Mouse (Mus musculus) CH12.LX (cell line): Measurements from ENCODE around the gene Tmem88b. TPM values are rescaled to one million over a fixed set of nuclear protein-coding genes. Genes with fewer than 3 reads are reported as not detected.

ENCODE experiments used
- DNase-seq: peaks from one replicate; pipeline ENCODE4 v3.0.0-alpha.2; 2013; ENCODE audit errors: extremely low read depth
- H3K27ac ChIP-seq: 2 replicates; pipeline ENCODE4 v1.5.1; 2012; ENCODE audit warnings: low read depth, mild to moderate bottlenecking, control low read depth, moderate library complexity; ENCODE audit not compliant: insufficient read depth
- H3K27me3 ChIP-seq: replicated peaks from 2 replicates; pipeline ENCODE3; 2012; ENCODE audit warnings: inconsistent platforms
- H3K36me3 ChIP-seq, 2 experiments: replicated peaks in 1 of 2; 2 replicates each; pipeline versions ENCODE3 to v1.6.1; 2012; ENCODE audit warnings: inconsistent platforms in 1 of 2, low read length in 1 of 2, mild to moderate bottlenecking in 1 of 2, mixed read lengths in 1 of 2, moderate library complexity in 1 of 2; ENCODE audit not compliant: control insufficient read depth in 1 of 2, insufficient read depth in 1 of 2
- H3K4me1 ChIP-seq, 2 experiments: 2 replicates each; pipeline ENCODE4 v1.6.1; 2012; ENCODE audit warnings: inconsistent platforms in 1 of 2, moderate library complexity in 1 of 2; ENCODE audit not compliant: insufficient read depth in 2 of 2, control insufficient read depth in 1 of 2
- H3K4me2 ChIP-seq: 2 replicates; pipeline ENCODE4 v1.6.1; 2012; ENCODE audit warnings: low read depth, mild to moderate bottlenecking, control low read depth; ENCODE audit not compliant: poor library complexity, insufficient read depth, severe bottlenecking
- H3K4me3 ChIP-seq, 3 experiments: fragments of 150-350 bp in 1 of 3; sonication (generic) in 1 of 3; replicated peaks in 1 of 3; 2 replicates each; pipeline versions ENCODE3 to v1.5.1; 2011 to 2012; ENCODE audit warnings: low read depth in 2 of 3, low read length in 2 of 3, mild to moderate bottlenecking in 2 of 3, moderate library complexity in 2 of 3, control low read depth in 1 of 3, improper control_type of control experiment in 1 of 3, inconsistent platforms in 1 of 3, mixed read lengths in 1 of 3; ENCODE audit not compliant: poor library complexity in 1 of 3
- H3K79me2 ChIP-seq: replicated peaks from 2 replicates; pipeline ENCODE4 v1.6.1; 2012; ENCODE audit warnings: mild to moderate bottlenecking, moderate library complexity; ENCODE audit not compliant: control insufficient read depth, poor library complexity, insufficient read depth, severe bottlenecking; ENCODE audit errors: extremely low read depth
- H3K9ac ChIP-seq: 2 replicates; pipeline ENCODE4 v1.6.1; 2012; ENCODE audit warnings: low read depth, mild to moderate bottlenecking, control low read depth, moderate library complexity; ENCODE audit not compliant: insufficient read depth
- H3K9me3 ChIP-seq: replicated peaks from 2 replicates; pipeline ENCODE3; 2012; ENCODE audit warnings: low read length, inconsistent platforms, mixed read lengths
- BHLHE40 ChIP-seq: IDR thresholded peaks from 2 replicates; pipeline ENCODE4 v1.6.1; 2011; ENCODE audit warnings: mild to moderate bottlenecking, low read depth, low read length, improper control_type of control experiment
- CHD1 ChIP-seq: IDR thresholded peaks from 2 replicates; pipeline ENCODE4 v1.6.1; 2012; ENCODE audit warnings: low read depth, low read length, improper control_type of control experiment, inconsistent platforms
- CHD2 ChIP-seq: IDR thresholded peaks from 2 replicates; pipeline ENCODE4 v1.6.1; 2011; ENCODE audit warnings: low read length, improper control_type of control experiment
- CTCF ChIP-seq, 2 experiments: IDR thresholded peaks in 1 of 2; conservative IDR thresholded peaks in 1 of 2; 2 replicates each; pipeline ENCODE4 v1.5.1; 2011 to 2012; ENCODE audit warnings: low read depth in 2 of 2, low read length in 2 of 2, improper control_type of control experiment in 1 of 2, inconsistent platforms in 1 of 2, mild to moderate bottlenecking in 1 of 2, moderate library complexity in 1 of 2
- E2F4 ChIP-seq: IDR thresholded peaks from 2 replicates; pipeline ENCODE4 v1.6.1; 2011; ENCODE audit warnings: low read depth, low read length, improper control_type of control experiment; ENCODE audit not compliant: insufficient replicate concordance
- ELF1 ChIP-seq: IDR thresholded peaks from 2 replicates; pipeline ENCODE4 v1.6.1; 2014; ENCODE audit warnings: low read depth, mild to moderate bottlenecking, inconsistent platforms, low read length, improper control_type of control experiment
- EP300 ChIP-seq: IDR thresholded peaks from 2 replicates; pipeline ENCODE4 v1.6.1; 2011; ENCODE audit warnings: low read length, improper control_type of control experiment
- ETS1 ChIP-seq: conservative IDR thresholded peaks from 2 replicates; pipeline ENCODE4 v1.6.1; 2012; ENCODE audit warnings: low read depth, mild to moderate bottlenecking, inconsistent platforms, low read length, improper control_type of control experiment, moderate library complexity
- GABPA ChIP-seq: IDR thresholded peaks from 2 replicates; pipeline ENCODE4 v1.6.1; 2012; ENCODE audit warnings: low read depth, low read length, improper control_type of control experiment, inconsistent platforms; ENCODE audit not compliant: insufficient replicate concordance
- HCFC1 ChIP-seq: IDR thresholded peaks from 2 replicates; pipeline ENCODE4 v1.6.1; 2012; ENCODE audit warnings: low read depth, mild to moderate bottlenecking, inconsistent platforms, low read length, improper control_type of control experiment
- JUN ChIP-seq: IDR thresholded peaks from 2 replicates; pipeline ENCODE4 v1.6.1; 2011; ENCODE audit warnings: low read depth, mild to moderate bottlenecking, low read length, improper control_type of control experiment, moderate library complexity; ENCODE audit not compliant: insufficient read depth
- JUND ChIP-seq: conservative IDR thresholded peaks from 2 replicates; pipeline ENCODE4 v1.6.1; 2011; ENCODE audit warnings: low read depth, low read length, improper control_type of control experiment
- KAT2A ChIP-seq: IDR thresholded peaks from 2 replicates; pipeline ENCODE4 v1.6.1; 2012; ENCODE audit warnings: low read length, improper control_type of control experiment, inconsistent platforms; ENCODE audit not compliant: insufficient replicate concordance
- MAFK ChIP-seq: IDR thresholded peaks from 2 replicates; pipeline ENCODE4 v1.6.1; 2011; ENCODE audit warnings: low read length, improper control_type of control experiment; ENCODE audit not compliant: insufficient replicate concordance
- MAX ChIP-seq: IDR thresholded peaks from 2 replicates; pipeline ENCODE4 v1.6.1; 2011; ENCODE audit warnings: low read length, improper control_type of control experiment
- MAZ ChIP-seq: IDR thresholded peaks from 2 replicates; pipeline ENCODE4 v1.6.1; 2012; ENCODE audit warnings: low read depth, mild to moderate bottlenecking, inconsistent platforms, low read length, improper control_type of control experiment, moderate library complexity
- MEF2A ChIP-seq: IDR thresholded peaks from 2 replicates; pipeline ENCODE4 v1.6.1; 2014; ENCODE audit warnings: low read depth, mild to moderate bottlenecking, inconsistent platforms, low read length, improper control_type of control experiment, borderline replicate concordance
- MXI1 ChIP-seq: IDR thresholded peaks from 2 replicates; pipeline ENCODE4 v1.6.1; 2011; ENCODE audit warnings: mild to moderate bottlenecking, low read depth, low read length, improper control_type of control experiment
- MYC ChIP-seq: IDR thresholded peaks from 2 replicates; pipeline ENCODE4 v1.6.1; 2011; ENCODE audit warnings: low read depth, mild to moderate bottlenecking, improper control_type of control experiment, low read length
- NELFE ChIP-seq: IDR thresholded peaks from 2 replicates; pipeline ENCODE4 v1.6.1; 2011; ENCODE audit warnings: low read depth, low read length, improper control_type of control experiment
- PAX5 ChIP-seq: IDR thresholded peaks from 2 replicates; pipeline ENCODE4 v1.6.1; 2012; ENCODE audit warnings: low read length, inconsistent platforms, mixed read lengths
- POLR2AphosphoS2 ChIP-seq: IDR thresholded peaks from 2 replicates; pipeline ENCODE4 v1.6.1; 2011; ENCODE audit warnings: low read depth, low read length, improper control_type of control experiment
- RAD21 ChIP-seq: IDR thresholded peaks from 2 replicates; pipeline ENCODE4 v1.6.1; 2011; ENCODE audit warnings: low read depth, mild to moderate bottlenecking, low read length, improper control_type of control experiment, moderate library complexity
- RCOR1 ChIP-seq: conservative IDR thresholded peaks from 2 replicates; pipeline ENCODE4 v1.6.1; 2012; ENCODE audit warnings: low read depth, mild to moderate bottlenecking, inconsistent platforms, low read length, improper control_type of control experiment
- SIN3A ChIP-seq: IDR thresholded peaks from 2 replicates; pipeline ENCODE4 v1.6.1; 2012; ENCODE audit warnings: low read length, improper control_type of control experiment, inconsistent platforms
- TBP ChIP-seq: conservative IDR thresholded peaks from 2 replicates; pipeline ENCODE4 v1.6.1; 2011; ENCODE audit warnings: low read depth, low read length, improper control_type of control experiment
- TCF12 ChIP-seq: IDR thresholded peaks from 2 replicates; pipeline ENCODE4 v1.6.1; 2014; ENCODE audit warnings: low read depth, mild to moderate bottlenecking, inconsistent platforms, low read length, improper control_type of control experiment
- UBTF ChIP-seq: IDR thresholded peaks from 2 replicates; pipeline ENCODE4 v1.6.1; 2012; ENCODE audit warnings: low read depth, mild to moderate bottlenecking, inconsistent platforms, low read length, improper control_type of control experiment, moderate library complexity
- USF1 ChIP-seq: IDR thresholded peaks from 2 replicates; pipeline ENCODE4 v1.6.1; 2014; ENCODE audit warnings: low read depth, mild to moderate bottlenecking, inconsistent platforms, low read length, improper control_type of control experiment
- USF2 ChIP-seq: conservative IDR thresholded peaks from 2 replicates; pipeline ENCODE4 v1.6.1; 2011; ENCODE audit warnings: low read depth, low read length, improper control_type of control experiment
- ZC3H11A ChIP-seq: IDR thresholded peaks from 2 replicates; pipeline ENCODE4 v1.6.1; 2012; ENCODE audit warnings: low read depth, mild to moderate bottlenecking, inconsistent platforms, low read length, improper control_type of control experiment
- ZKSCAN1 ChIP-seq: IDR thresholded peaks from 2 replicates; pipeline ENCODE4 v1.6.1; 2012; ENCODE audit warnings: low read depth, inconsistent platforms, low read length, improper control_type of control experiment, borderline replicate concordance
- ZMIZ1 ChIP-seq: IDR thresholded peaks from 2 replicates; pipeline ENCODE4 v1.6.1; 2012; ENCODE audit warnings: low read depth, mild to moderate bottlenecking, inconsistent platforms, low read length, improper control_type of control experiment
- ZNF384 ChIP-seq: IDR thresholded peaks from 2 replicates; pipeline ENCODE4 v1.6.1; 2012; ENCODE audit warnings: low read depth, low read length, improper control_type of control experiment, inconsistent platforms
- dilution Hi-C: fragments of 300-500 bp; cut with MboI; formaldehyde crosslinking; loops from 2 replicates; pipeline ENCODE4 v1.14.3; 2020; ENCODE audit warnings: low sequenced_read_pairs; ENCODE audit not compliant: extremely low pct_unique_long_range_greater_than_20kb, extremely low pct_ligation_motif_present
- in situ Hi-C: fragments of 300-500 bp; cut with MboI; formaldehyde crosslinking; loops from 3 replicates; pipeline ENCODE4 v1.14.3; 2019; ENCODE audit warnings: low sequenced_read_pairs, low pct_ligation_motif_present, low pct_unique_long_range_greater_than_20kb, mixed read lengths
- polyA plus RNA-seq: library from polyadenylated mRNA; unstranded; fragments of >175 nt; gene quantifications from 2 replicates; pipeline ENCODE4 v1.2.1, GENCODE M21; 2012; ENCODE audit warnings: low read depth; ENCODE audit not compliant: insufficient read length
- total RNA-seq, 2 experiments: library from RNA; depleted of rRNA; stranded (reverse); fragments of 300-350 nt in 1 of 2; fragments of >200 nt in 1 of 2; gene quantifications; 2 replicates each; pipeline ENCODE4 v1.2.3; 2012 to 2014

Gene Tmem88b
- total and polyA plus RNA-seq, 3 experiments = 0.04 TPM; not detected in 2

DNA sequence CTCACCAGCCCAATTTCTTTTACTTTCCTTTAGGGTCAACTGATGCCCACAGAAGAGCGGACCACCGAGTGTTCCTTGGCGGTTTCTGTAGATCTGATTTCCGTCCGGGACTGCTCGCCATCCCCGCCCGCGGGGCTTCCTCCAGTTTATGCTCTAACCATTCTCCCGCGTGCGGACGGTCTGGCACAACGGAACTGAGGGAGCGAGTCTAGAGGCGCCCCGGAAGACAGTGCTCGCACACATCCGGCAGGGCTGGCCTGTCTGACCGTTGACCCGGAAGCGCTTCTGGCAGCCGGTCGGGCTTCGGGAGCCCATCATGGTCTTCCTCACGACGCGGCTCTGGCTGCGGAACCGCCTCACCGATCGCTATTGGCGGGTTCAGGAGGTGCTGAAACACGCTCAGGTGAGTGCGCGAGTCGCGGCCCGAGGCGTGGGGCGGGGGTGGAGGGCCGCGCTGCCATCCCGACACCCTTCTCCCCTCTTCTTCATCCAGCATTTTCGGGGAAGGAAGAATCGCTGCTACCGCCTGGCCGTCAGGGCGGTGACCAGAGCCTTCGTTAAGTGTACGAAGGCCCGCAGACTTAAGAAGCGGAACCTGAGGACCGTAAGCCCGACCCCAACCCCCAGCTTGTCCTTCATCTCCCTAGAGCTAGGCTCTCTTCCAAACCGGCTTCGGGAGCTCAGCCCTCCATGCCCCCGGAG lies 17.8 kb upstream of the Tmem88b start (continued):
- TF ChIP-seq HCFC1 (peak; percentile 96), BHLHE40 (peak; percentile 55), E2F4 (0 out of 2 replicates have a peak, but pooled peaks have one; percentile 59), KAT2A (peak; percentile 90; the same call in 1 of the 2 replicates), ZC3H11A (no peak)

DNA sequence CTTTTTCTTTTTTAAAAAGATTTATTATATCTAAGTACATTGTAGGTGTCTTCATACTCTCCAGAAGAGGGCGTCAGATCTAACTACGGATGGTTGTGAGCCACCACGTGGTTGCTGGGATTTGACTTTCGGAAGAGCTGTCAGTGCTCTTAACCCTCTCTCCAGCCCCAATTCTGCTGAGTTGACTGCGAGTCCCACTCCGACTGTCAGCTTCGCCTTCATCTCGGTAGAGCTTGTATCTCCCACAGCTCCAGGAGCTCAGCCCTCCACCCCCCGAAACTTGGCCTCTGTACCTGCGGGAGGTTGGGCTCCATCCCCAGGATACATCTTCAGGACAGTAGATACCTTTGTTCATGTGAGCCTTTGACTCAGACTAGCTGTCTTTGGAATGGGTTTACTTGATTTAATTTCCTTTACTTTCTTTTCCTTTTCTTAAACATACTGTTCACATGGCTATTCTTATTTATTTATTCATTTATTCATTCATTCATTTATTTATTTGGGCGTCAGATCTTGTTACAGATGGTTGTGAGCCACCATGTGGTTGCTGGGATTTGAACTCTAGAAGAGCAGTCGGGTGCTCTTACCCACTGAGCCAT lies 17.2 kb upstream of the Tmem88b start, which contains the start of gene Mrpl20:
Gene Mrpl20 (plus strand): TSS at position 138 of the 599 bp plus-strand sequence.
- in situ Hi-C loops (no loop called here), dilution Hi-C loops (no loop called here)
- H3K4me1 ChIP-seq = peaks cover 10 to 22% of the 10 kb centered on the region in 2 experiments
- H3K79me2 ChIP-seq = peaks cover 28% of the 10 kb centered on the region
- H3K36me3 ChIP-seq = peaks cover 16 to 29% of the 10 kb centered on the region in 2 experiments
- H3K4me2 ChIP-seq = peak within 1 kb of the TSS; percentile 62
- no peaks in the 10 kb centered on the region for H3K9me3 ChIP-seq
- peak; percentile 81 for DNase-seq
- H3K27me3 ChIP-seq = peaks cover 6% of the 10 kb centered on the region
- peak within 1 kb of the TSS; percentile 71 for H3K9ac ChIP-seq
- peak within 1 kb of the TSS; percentile 39 for H3K27ac ChIP-seq
- H3K4me3 ChIP-seq = peak within 1 kb of the TSS; percentile 83 to 98 (median 94)
- peak; percentile 100 for TF ChIP-seq MYC
- no peak for TF ChIP-seq PAX5
- no peak for TF ChIP-seq MAZ
- TF ChIP-seq UBTF = 0 out of 2 replicates have a peak, but pooled peaks have one; percentile 59
- no peak for TF ChIP-seq BHLHE40
- TF ChIP-seq USF1 = peak; percentile 72
- no peak for TF ChIP-seq ZKSCAN1
- no peak for TF ChIP-seq JUN
- TF ChIP-seq ZMIZ1 = no peak; the same call in 1 of the 2 replicates
- TF ChIP-seq RAD21 = no peak
- TF ChIP-seq ELF1 = no peak
- no peak; the same call in 1 of the 2 replicates for TF ChIP-seq POLR2AphosphoS2
- 0 out of 2 replicates have a peak, but pooled peaks have one; percentile 2 for TF ChIP-seq ETS1
- no peak for TF ChIP-seq CHD2
- peak; percentile 59; the same call in 1 of the 2 replicates for TF ChIP-seq MAFK
- TF ChIP-seq MEF2A = no peak
- TF ChIP-seq ZC3H11A = no peak
- TF ChIP-seq NELFE = peak; percentile 61
- no peak for TF ChIP-seq TCF12
- 0 out of 2 replicates have a peak, but pooled peaks have one; percentile 66 for TF ChIP-seq TBP
- TF ChIP-seq ZNF384 = no peak; the same call in 1 of the 2 replicates
- no peak for TF ChIP-seq RCOR1
- no peak for TF ChIP-seq GABPA
- TF ChIP-seq MXI1 = peak; percentile 97
- TF ChIP-seq MAX = peak; percentile 98
- no peak for TF ChIP-seq EP300
- TF ChIP-seq KAT2A = no peak
- peak; percentile 81 for TF ChIP-seq SIN3A
- no peak for TF ChIP-seq HCFC1
- TF ChIP-seq CTCF (conservative IDR thresholded peaks at IDR 0.05 in 1 of 2, IDR thresholded peaks at IDR 0.05 in 1 of 2; ENCODE audit: low read depth in 2 of 2, low read length in 2 of 2) = peak in 1 of 2 experiments; percentile 62; a peak in 2 of 4 replicates
- TF ChIP-seq USF2 = peak; percentile 61
- peak; percentile 54; the same call in 1 of the 2 replicates for TF ChIP-seq CHD1
- no peak for TF ChIP-seq JUND
